Mouse (Mus musculus): Measurements from ENCODE around the gene Ankrd44. TPM values are rescaled to one million over a fixed set of nuclear protein-coding genes. Genes with fewer than 3 reads are reported as not detected.

Ankrd44 gene
- polyA plus RNA-seq, 1 experiment from 2014 or later: 7.6 TPM

DNA sequence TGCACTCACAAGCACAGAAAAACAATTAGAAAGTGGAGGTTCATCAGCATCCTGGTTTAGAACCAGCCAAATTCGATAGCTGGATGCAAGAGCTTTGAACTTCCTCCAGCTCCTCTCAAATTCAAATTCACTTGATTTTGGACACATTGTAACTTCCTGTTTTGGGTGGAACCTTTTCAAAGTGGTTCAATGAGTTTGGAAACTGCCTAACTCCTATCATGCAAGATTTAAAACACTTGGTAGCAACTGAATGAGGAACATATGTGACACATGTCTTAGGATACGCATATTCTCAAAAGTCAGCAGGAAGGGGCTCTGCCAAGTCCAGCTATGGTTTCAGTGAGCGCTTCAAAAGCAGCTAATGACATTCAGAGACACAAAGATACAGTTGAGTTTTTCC, 18.5 kb upstream of the Ankrd44 start:
- WGBS: 75% methylated on average over 3 of the region's 3 CpGs
- no peak for ATAC-seq

DNA sequence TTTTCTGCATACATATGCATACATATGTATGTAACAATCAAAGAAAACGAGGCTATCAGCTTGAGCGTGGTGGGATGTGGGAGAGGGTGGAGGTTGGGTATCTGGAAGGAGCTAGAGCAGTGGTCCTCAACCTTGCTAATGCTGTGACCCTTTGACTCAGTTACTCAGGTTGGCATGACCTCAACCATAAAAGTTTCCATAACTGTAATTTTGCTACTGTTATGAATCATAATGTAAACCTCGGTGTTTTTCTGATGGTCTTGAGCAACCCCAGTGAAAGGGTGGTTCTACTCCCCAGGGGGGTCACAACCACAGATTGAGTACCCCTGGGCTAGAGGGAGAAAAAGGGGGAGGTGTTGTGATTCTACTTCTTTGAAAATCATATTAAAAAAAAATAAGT, 9.3 kb upstream of the Ankrd44 start:
- H3K9me3 ChIP-seq (ENCODE audit: control insufficient read depth, low read length): no peaks in the 10 kb centered on the region
- no peak overlapping the region for H3K27ac ChIP-seq (ENCODE audit: low read length)

More for the DNA sequence above, 18.5 kb upstream of the Ankrd44 start:
- no peak overlapping the region for H3K4me3 ChIP-seq (ENCODE audit: low read length)
- no peaks in the 10 kb centered on the region for H3K27me3 ChIP-seq (replicated peaks; ENCODE audit: control insufficient read depth, insufficient read depth, low read length)
- no peak overlapping the region for H3K9ac ChIP-seq (ENCODE audit: low read depth, low read length)
- no peak overlapping the region for H3K4me2 ChIP-seq (ENCODE audit: low read depth, low read length)
- no peaks in the 10 kb centered on the region for H3K9me3 ChIP-seq (ENCODE audit: control insufficient read depth, low read length)
- no peaks in the 10 kb centered on the region for H3K36me3 ChIP-seq (ENCODE audit: control insufficient read depth, insufficient read depth, low read length)
- no peaks in the 10 kb centered on the region for H3K4me1 ChIP-seq (ENCODE audit: control insufficient read depth, insufficient read depth, low read length)
- H3K27ac ChIP-seq (ENCODE audit: low read length): no peak overlapping the region

DNA sequence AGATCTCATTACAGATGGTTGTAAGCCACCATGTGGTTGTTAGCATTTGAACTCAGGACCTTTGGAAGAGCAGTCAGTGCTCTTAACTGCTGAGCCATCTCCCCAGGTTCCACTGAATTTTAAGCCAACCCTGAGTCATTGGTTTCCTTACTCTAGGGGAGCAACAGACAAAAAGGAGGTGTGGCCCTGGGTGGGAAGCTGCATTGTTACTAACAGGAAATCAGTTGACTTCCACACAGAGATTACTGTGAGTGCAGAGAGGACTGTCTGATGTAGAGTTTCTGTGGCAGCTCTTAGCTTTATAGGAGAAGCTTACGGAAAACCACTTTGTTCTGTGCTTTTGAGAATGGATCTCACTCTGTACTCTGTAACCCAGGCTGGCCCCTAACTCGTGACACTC, 8.7 kb upstream of the Ankrd44 start:
- Histone ChIP-seq H3K36me3 (ENCODE audit: control insufficient read depth, insufficient read depth, low read length) (no peaks in the 10 kb centered on the region), H3K27me3 (replicated peaks; ENCODE audit: control insufficient read depth, insufficient read depth, low read length) (no peaks in the 10 kb centered on the region), H3K4me3 (ENCODE audit: low read length) (no peak overlapping the region), H3K27ac (ENCODE audit: low read length) (no peak overlapping the region), H3K4me2 (ENCODE audit: low read depth, low read length) (no peak overlapping the region), H3K9ac (ENCODE audit: low read depth, low read length) (no peak overlapping the region), H3K9me3 (ENCODE audit: control insufficient read depth, low read length) (no peaks in the 10 kb centered on the region), H3K4me1 (ENCODE audit: control insufficient read depth, insufficient read depth, low read length) (no peaks in the 10 kb centered on the region)
- WGBS: 68% methylated on average over 2 of the region's 2 CpGs
- ATAC-seq: no peak

More for the DNA sequence above, 9.3 kb upstream of the Ankrd44 start:
- Histone ChIP-seq H3K4me3 (ENCODE audit: low read length) (no peak overlapping the region), H3K9ac (ENCODE audit: low read depth, low read length) (no peak overlapping the region), H3K4me1 (ENCODE audit: control insufficient read depth, insufficient read depth, low read length) (no peaks in the 10 kb centered on the region), H3K4me2 (ENCODE audit: low read depth, low read length) (no peak overlapping the region), H3K36me3 (ENCODE audit: control insufficient read depth, insufficient read depth, low read length) (no peaks in the 10 kb centered on the region), H3K27me3 (replicated peaks; ENCODE audit: control insufficient read depth, insufficient read depth, low read length) (no peaks in the 10 kb centered on the region)
- 86% methylated on average over 3 of the region's 3 CpGs for WGBS
- no peak for ATAC-seq

DNA sequence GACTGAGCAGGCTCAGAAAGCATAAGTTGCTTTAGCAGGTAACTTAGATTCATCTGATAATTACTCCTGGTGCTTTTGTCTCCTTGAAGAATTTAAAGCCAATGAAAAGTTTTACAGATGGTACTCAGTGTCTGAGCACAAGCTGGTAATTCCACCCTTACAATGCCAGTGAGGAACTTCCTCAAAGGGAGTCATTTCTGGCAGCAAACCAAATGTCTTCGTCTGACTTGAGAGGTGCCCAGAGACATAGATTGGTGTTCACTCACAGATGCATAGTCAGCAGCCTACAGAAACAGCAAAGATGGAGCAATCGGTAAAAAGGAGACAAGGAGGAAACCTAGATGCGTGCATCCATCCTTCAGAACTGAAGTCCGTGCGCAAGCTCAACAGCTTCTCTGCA, 7.5 kb upstream of the Ankrd44 start:
- H3K4me2 ChIP-seq (ENCODE audit: low read depth, low read length): no peak overlapping the region
- H3K4me1 ChIP-seq (ENCODE audit: control insufficient read depth, insufficient read depth, low read length): no peaks in the 10 kb centered on the region
- H3K36me3 ChIP-seq (ENCODE audit: control insufficient read depth, insufficient read depth, low read length): no peaks in the 10 kb centered on the region
- H3K4me3 ChIP-seq (ENCODE audit: low read length): no peak overlapping the region
- no peak for ATAC-seq
- no peak overlapping the region for H3K9ac ChIP-seq (ENCODE audit: low read depth, low read length)
- no peaks in the 10 kb centered on the region for H3K27me3 ChIP-seq (replicated peaks; ENCODE audit: control insufficient read depth, insufficient read depth, low read length)
- WGBS: 86% methylated on average over 5 of the region's 5 CpGs
- H3K27ac ChIP-seq (ENCODE audit: low read length): no peak overlapping the region
- H3K9me3 ChIP-seq (ENCODE audit: control insufficient read depth, low read length): no peaks in the 10 kb centered on the region

DNA sequence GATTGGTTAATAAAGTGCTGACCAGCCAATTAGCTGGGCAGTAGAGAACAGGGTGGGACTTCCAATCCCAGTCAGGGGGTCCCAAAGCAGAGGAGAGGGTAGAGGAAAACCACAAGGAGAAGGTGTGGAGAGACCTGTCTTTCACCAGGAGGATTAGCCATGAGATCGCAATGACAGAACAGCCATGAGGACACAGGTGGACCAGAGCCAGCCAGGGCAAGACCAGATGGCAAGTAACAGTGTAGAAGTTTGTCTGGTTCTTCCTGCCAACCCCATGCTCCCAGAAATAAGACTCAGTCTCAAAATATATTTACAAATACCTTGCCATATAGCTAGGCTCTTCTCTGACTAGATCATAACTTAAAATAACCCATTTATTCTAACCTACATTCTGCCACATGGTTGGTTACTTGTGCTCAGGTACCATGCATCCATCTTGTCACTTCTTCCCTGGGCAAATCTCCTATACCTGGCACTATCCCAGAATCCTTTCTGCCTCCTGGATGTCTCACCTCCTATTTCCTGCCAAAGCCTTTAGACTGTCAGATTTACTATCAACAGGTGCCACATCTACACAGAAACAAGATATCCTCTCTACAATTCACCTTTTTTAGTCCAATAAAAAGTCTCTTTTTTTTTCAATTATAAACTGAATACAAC, 6.4 kb upstream of the Ankrd44 start:
- H3K9ac ChIP-seq (ENCODE audit: low read depth, low read length): no peak overlapping the region
- no peak overlapping the region for H3K4me2 ChIP-seq (ENCODE audit: low read depth, low read length)
- no peaks in the 10 kb centered on the region for H3K9me3 ChIP-seq (ENCODE audit: control insufficient read depth, low read length)
- 91% methylated on average over 1 of the region's 1 CpGs for WGBS
- no peaks in the 10 kb centered on the region for H3K36me3 ChIP-seq (ENCODE audit: control insufficient read depth, insufficient read depth, low read length)
- no peak overlapping the region for H3K27ac ChIP-seq (ENCODE audit: low read length)
- no peaks in the 10 kb centered on the region for H3K27me3 ChIP-seq (replicated peaks; ENCODE audit: control insufficient read depth, insufficient read depth, low read length)
- H3K4me1 ChIP-seq (ENCODE audit: control insufficient read depth, insufficient read depth, low read length): no peaks in the 10 kb centered on the region
- no peak overlapping the region for H3K4me3 ChIP-seq (ENCODE audit: low read length)
- ATAC-seq: no peak

DNA sequence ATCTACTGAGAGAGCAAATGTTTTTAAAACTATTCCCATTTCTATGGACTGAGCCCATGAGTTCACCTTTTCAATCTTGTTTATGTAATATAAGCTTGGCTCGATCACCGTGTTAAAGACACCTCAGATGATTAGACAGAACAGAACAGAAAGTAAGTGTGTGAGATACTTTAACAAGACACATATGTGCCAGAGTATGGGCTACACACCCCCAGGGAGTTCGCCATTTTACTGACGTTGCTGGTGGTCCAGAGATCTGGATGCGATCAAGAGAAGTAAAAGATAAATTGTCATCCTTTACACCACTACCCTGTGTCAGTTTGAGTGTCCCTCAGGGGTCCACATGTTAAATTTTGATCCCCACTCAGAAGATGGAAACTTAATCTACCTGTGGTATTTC, 5.0 kb upstream of the Ankrd44 start:
- Histone ChIP-seq H3K4me1 (ENCODE audit: control insufficient read depth, insufficient read depth, low read length) (peaks cover 2% of the 10 kb centered on the region; the same call in 1 of the 2 replicates), H3K9ac (ENCODE audit: low read depth, low read length) (no peak overlapping the region), H3K9me3 (ENCODE audit: control insufficient read depth, low read length) (no peaks in the 10 kb centered on the region), H3K4me2 (ENCODE audit: low read depth, low read length) (no peak overlapping the region), H3K4me3 (ENCODE audit: low read length) (no peak overlapping the region), H3K36me3 (ENCODE audit: control insufficient read depth, insufficient read depth, low read length) (no peaks in the 10 kb centered on the region), H3K27ac (ENCODE audit: low read length) (no peak overlapping the region), H3K27me3 (replicated peaks; ENCODE audit: control insufficient read depth, insufficient read depth, low read length) (no peaks in the 10 kb centered on the region)
- 71% methylated on average over 5 of the region's 5 CpGs for WGBS
- no peak for ATAC-seq

DNA sequence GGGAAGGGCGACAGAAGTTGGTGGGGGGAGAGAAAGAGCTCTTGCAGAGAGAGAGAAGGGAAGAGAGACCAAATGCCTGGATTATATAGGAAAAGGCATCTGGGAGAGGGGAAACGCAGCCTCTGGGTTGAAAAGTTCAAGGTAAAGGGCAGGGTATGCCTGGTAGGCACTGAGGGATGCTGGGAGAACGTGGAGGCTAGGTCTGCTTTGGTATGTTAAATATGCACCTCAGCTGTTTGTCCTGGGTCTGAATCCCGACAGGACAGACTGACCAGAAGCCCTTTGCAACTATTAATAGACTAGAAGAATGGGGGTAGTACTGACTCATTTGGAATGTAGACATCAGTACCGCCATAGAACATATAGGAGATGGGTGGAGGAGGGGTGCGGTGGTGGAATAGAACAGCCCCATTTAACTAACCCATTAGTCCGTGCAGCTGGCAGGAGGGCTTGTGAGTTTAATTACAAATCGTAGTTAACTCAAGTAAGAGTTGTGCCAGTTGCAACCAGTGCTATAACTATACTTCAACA, 4.5 kb upstream of the Ankrd44 start:
- WGBS: 56% methylated on average over 8 of the region's 8 CpGs
- no peak for ATAC-seq
- no peaks in the 10 kb centered on the region for H3K27me3 ChIP-seq (replicated peaks; ENCODE audit: control insufficient read depth, insufficient read depth, low read length)

DNA sequence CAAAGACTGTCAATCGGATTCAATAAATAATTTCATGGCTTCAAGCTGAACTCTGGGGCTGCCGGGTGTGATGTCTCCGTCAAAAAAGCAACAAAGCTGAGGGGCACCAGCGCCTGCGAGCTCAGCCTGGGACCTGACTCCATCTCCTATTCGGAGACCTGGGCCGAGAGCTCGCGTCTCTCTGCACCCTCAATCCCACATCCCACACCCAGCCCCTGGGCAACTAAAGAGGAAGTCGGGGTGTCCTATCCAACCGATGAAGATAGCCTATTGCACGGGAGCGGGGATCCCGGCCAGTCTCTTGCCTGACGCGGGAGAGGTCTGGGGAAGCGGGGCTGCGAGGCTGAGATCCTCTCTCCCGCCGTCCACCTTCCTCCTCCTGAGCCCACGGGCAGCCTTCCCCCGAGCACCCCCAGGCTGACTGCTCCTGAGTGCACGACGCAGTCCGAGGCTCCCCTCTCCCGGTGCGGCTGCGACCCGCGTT, 694 bp downstream of the Ankrd44 start:
- peak overlapping the region; percentile 91 for H3K9ac ChIP-seq (ENCODE audit: low read depth, low read length)
- peak overlapping the region; percentile 73 for H3K4me3 ChIP-seq (ENCODE audit: low read length)
- H3K27me3 ChIP-seq (replicated peaks; ENCODE audit: control insufficient read depth, insufficient read depth, low read length): no peaks in the 10 kb centered on the region
- peaks cover 20% of the 10 kb centered on the region for H3K4me1 ChIP-seq (ENCODE audit: control insufficient read depth, insufficient read depth, low read length)
- no peaks in the 10 kb centered on the region for H3K36me3 ChIP-seq (ENCODE audit: control insufficient read depth, insufficient read depth, low read length)
- H3K9me3 ChIP-seq (ENCODE audit: control insufficient read depth, low read length): no peaks in the 10 kb centered on the region
- peak overlapping the region; percentile 81 for H3K27ac ChIP-seq (ENCODE audit: low read length)
- H3K4me2 ChIP-seq (ENCODE audit: low read depth, low read length): peak overlapping the region; percentile 99
- WGBS: 1% methylated on average over 30 of the region's 30 CpGs
- ATAC-seq: peak; percentile 14

More for the DNA sequence above, 4.5 kb upstream of the Ankrd44 start:
- H3K9ac ChIP-seq (ENCODE audit: low read depth, low read length): no peak overlapping the region
- H3K4me2 ChIP-seq (ENCODE audit: low read depth, low read length): no peak overlapping the region
- H3K4me3 ChIP-seq (ENCODE audit: low read length): no peak overlapping the region
- peaks cover 2% of the 10 kb centered on the region; the same call in 1 of the 2 replicates for H3K4me1 ChIP-seq (ENCODE audit: control insufficient read depth, insufficient read depth, low read length)
- H3K9me3 ChIP-seq (ENCODE audit: control insufficient read depth, low read length): no peaks in the 10 kb centered on the region
- no peaks in the 10 kb centered on the region for H3K36me3 ChIP-seq (ENCODE audit: control insufficient read depth, insufficient read depth, low read length)
- no peak overlapping the region for H3K27ac ChIP-seq (ENCODE audit: low read length)

DNA sequence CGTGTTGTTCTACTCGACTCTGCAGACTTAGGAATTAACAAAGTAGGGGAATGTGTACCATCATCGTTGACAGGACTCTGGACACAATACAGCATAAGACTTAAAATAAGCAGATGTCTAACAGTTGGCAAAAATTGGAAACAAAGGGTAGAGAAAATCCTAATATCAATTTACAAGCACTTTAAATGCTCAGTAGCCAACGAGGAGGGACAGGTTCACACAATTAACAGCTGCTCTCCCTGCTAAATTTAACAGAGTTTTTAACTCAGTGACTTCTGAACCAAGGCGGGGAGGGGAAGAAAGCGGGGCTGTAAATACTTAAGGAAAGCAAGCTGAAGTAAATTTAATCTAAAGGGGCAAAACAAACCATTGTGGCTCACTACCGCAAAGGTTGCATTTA, 1.4 kb downstream of the Ankrd44 start:
- Histone ChIP-seq H3K9me3 (ENCODE audit: control insufficient read depth, low read length) (no peaks in the 10 kb centered on the region), H3K27me3 (replicated peaks; ENCODE audit: control insufficient read depth, insufficient read depth, low read length) (no peaks in the 10 kb centered on the region), H3K4me3 (ENCODE audit: low read length) (peak overlapping the region; percentile 73), H3K9ac (ENCODE audit: low read depth, low read length) (peak overlapping the region; percentile 91; the same call in 1 of the 2 replicates), H3K4me1 (ENCODE audit: control insufficient read depth, insufficient read depth, low read length) (peaks cover 20% of the 10 kb centered on the region), H3K27ac (ENCODE audit: low read length) (no peak overlapping the region), H3K4me2 (ENCODE audit: low read depth, low read length) (peak overlapping the region; percentile 99), H3K36me3 (ENCODE audit: control insufficient read depth, insufficient read depth, low read length) (no peaks in the 10 kb centered on the region)
- 49% methylated on average over 7 of the region's 7 CpGs for WGBS
- ATAC-seq: no peak
